Mouse (Mus musculus): ENCODE measurements around the gene Synpo2. TPM values are rescaled to one million over a fixed set of nuclear protein-coding genes. Genes with fewer than 3 reads are reported as not detected.

The Synpo2 gene
- polyA plus RNA-seq, 1 experiment, result 12.8 TPM

DNA sequence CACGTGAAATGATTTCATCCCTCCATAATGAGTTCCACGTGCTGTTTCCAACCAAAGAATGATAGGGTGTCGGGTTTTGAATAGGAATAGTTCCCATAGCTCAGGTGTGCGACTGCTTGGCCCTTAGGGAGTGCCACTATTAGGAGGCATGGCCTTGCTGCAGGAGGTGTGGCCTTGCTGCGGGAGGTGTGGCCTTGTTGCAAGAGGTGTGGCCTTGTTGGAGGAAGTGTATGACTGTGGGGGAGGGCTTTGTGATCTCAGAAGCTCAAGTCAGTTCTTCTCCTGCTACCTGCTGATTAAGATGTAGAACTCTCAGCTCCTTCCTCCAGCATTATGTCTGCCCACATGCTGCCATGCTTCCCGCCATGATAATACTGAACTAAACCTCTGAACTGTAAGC lies 17.3 kb downstream of the Synpo2 start:
- DNase-seq, result no peak
- 57% methylated on average over 6 of the region's 6 CpGs for WGBS
- TF ChIP-seq POLR2A (IDR thresholded peaks at IDR 0.05; ENCODE audit: borderline replicate concordance, extremely low read depth, low read depth, low read length) (no peak), CTCF (IDR thresholded peaks at IDR 0.05; ENCODE audit: insufficient read depth, low read length) (no peak)
- H3K4me1 ChIP-seq (ENCODE audit: control insufficient read depth, insufficient read depth, low read length), result no peaks in the 10 kb centered on the region
- H3K4me3 ChIP-seq (replicated peaks; ENCODE audit: extremely low read depth, low read depth, low read length), result no peak overlapping the region

DNA sequence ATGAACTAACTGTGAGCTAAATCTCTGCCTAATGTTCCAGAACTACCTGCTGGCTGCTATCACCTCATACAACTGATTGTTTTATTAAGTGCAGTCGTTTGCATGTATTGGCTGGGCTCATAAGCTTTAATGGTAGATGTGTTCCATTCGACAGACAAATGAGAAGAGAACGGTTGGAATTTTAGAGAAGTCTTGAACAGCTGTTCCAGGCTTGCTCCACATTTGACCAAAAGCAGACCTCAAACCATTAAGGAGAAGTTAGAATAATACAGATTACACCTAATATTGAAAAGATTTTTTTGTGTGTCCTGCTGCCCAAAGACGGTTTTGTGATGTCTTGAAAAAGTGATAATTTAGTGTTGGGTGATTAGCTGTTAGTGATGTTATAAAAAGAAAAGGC lies 27.1 kb downstream of the Synpo2 start:
- no peak for DNase-seq
- Histone ChIP-seq H3K4me3 (replicated peaks; ENCODE audit: extremely low read depth, low read depth, low read length) (no peak overlapping the region), H3K4me1 (ENCODE audit: control insufficient read depth, insufficient read depth, low read length) (no peaks in the 10 kb centered on the region)
- TF ChIP-seq POLR2A (IDR thresholded peaks at IDR 0.05; ENCODE audit: borderline replicate concordance, extremely low read depth, low read depth, low read length) (no peak), CTCF (IDR thresholded peaks at IDR 0.05; ENCODE audit: insufficient read depth, low read length) (no peak)
- 60% methylated on average over 4 of the region's 4 CpGs for WGBS

DNA sequence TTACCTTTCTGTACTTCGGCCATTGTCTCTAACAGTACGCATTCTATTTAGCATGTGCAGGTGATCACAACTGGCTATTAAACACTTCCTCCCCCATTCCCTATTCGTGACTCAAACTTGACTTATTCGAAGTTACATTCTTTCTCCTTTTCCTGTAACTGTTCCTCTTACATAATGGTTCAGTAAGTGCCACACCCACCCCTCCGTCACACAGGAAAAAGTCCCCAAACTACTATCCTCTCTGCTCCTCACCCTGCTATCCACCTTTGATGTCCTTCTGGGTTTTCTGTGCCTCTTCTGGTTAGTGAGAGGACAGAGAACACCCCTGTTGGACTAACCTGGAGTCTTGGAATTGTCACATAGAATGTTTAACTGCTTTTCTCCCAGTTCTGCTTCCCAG lies 28.6 kb downstream of the Synpo2 start:
- DNase-seq, result no peak
- no peak overlapping the region for H3K4me3 ChIP-seq (replicated peaks; ENCODE audit: extremely low read depth, low read depth, low read length)
- TF ChIP-seq CTCF (IDR thresholded peaks at IDR 0.05; ENCODE audit: insufficient read depth, low read length) (no peak), POLR2A (IDR thresholded peaks at IDR 0.05; ENCODE audit: borderline replicate concordance, extremely low read depth, low read depth, low read length) (no peak)
- WGBS, result 42% methylated on average over 5 of the region's 5 CpGs
- no peaks in the 10 kb centered on the region for H3K4me1 ChIP-seq (ENCODE audit: control insufficient read depth, insufficient read depth, low read length)

DNA sequence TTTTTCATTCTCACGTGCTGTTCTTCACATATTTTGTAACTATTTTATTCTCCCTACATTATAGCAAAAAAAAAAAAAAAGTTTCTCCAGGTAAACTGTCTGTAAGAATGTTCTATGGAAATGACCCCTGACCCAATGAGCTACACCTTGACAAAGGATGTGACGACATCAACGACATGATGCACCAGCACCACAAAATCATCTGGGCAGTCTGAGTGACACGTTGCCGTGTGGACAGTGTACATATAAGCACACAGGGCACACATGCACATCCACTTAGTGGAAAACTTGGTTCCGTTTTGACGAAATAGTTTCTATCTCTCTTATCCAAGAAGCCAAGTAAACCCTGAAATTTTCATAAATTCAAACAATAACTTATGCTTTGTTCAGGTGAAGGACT lies 30.5 kb downstream of the Synpo2 start:
- DNase-seq, result no peak
- TF ChIP-seq CTCF (IDR thresholded peaks at IDR 0.05; ENCODE audit: insufficient read depth, low read length) (no peak), POLR2A (IDR thresholded peaks at IDR 0.05; ENCODE audit: borderline replicate concordance, extremely low read depth, low read depth, low read length) (no peak)
- no peak overlapping the region for H3K4me3 ChIP-seq (replicated peaks; ENCODE audit: extremely low read depth, low read depth, low read length)
- 70% methylated on average over 7 of the region's 7 CpGs for WGBS
- H3K4me1 ChIP-seq (ENCODE audit: control insufficient read depth, insufficient read depth, low read length), result no peaks in the 10 kb centered on the region

DNA sequence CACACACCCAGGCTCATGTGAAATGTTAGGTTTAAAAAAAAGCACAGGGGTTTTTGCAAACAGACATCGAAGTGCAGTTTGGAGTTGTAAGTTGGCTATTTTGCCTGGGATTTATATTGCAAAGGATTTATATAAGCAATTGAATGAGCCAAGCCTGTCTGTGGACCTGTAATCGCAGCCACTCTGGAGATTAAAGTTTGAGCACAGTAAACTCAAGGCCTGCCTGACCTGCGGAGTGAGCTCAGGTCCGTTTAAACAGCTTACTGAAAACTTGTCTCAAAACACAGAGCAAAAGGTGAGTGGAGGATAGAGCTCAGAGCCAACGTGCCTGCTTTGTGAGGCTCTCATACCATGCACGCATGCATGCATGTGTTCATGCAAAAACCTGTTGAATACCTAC lies 30.9 kb downstream of the Synpo2 start:
- WGBS, result 38% methylated on average over 6 of the region's 6 CpGs
- no peak for DNase-seq
- H3K4me3 ChIP-seq (replicated peaks; ENCODE audit: extremely low read depth, low read depth, low read length), result no peak overlapping the region
- H3K4me1 ChIP-seq (ENCODE audit: control insufficient read depth, insufficient read depth, low read length), result no peaks in the 10 kb centered on the region
- TF ChIP-seq POLR2A (IDR thresholded peaks at IDR 0.05; ENCODE audit: borderline replicate concordance, extremely low read depth, low read depth, low read length), result no peak
- TF ChIP-seq CTCF (IDR thresholded peaks at IDR 0.05; ENCODE audit: insufficient read depth, low read length), result no peak

DNA sequence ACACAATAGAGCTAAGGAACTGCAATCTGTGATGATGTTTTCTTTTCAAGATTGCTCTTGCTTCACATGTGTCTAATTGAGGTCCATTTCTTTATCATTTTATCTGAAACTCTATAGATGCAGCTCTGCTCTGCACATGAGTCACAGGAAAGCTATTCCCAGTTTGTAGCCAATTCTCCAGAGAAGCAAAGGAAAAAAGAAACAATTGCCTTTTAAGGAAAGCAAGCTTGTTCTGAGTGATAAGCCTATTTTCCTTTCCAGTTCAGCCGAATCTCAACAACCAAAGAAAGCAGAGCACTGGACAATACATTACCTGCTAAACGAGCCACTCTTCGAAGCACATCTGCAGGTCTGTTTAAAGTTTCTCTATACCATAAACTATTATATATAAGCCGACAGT lies 31.3 kb downstream of the Synpo2 start:
- H3K4me3 ChIP-seq (replicated peaks; ENCODE audit: extremely low read depth, low read depth, low read length), result no peak overlapping the region

DNA sequence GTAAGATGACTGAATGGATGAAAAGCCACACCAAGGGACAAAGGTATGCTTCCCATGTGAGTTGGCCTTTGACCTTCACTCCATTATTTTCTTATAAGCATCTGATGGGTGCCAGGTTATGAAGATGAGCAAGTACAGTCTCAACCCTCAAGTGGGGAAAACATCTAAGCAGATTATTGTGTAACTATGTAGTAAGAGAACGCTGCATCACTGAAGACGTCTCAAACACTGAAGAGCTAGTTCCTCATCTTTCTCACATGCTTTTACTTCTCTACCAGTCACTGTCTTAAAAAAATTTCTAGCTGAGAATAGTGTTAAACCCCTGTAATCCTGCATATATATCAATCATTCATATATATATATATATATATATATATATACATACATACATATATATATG lies 34.2 kb downstream of the Synpo2 start:
- WGBS, result 79% methylated on average over 2 of the region's 2 CpGs
- TF ChIP-seq CTCF (IDR thresholded peaks at IDR 0.05; ENCODE audit: insufficient read depth, low read length), result no peak
- TF ChIP-seq POLR2A (IDR thresholded peaks at IDR 0.05; ENCODE audit: borderline replicate concordance, extremely low read depth, low read depth, low read length), result no peak
- Histone ChIP-seq H3K4me3 (replicated peaks; ENCODE audit: extremely low read depth, low read depth, low read length) (no peak overlapping the region), H3K4me1 (ENCODE audit: control insufficient read depth, insufficient read depth, low read length) (no peaks in the 10 kb centered on the region)
- DNase-seq, result no peak

More for the DNA sequence above, 31.3 kb downstream of the Synpo2 start:
- TF ChIP-seq POLR2A (IDR thresholded peaks at IDR 0.05; ENCODE audit: borderline replicate concordance, extremely low read depth, low read depth, low read length) (no peak), CTCF (IDR thresholded peaks at IDR 0.05; ENCODE audit: insufficient read depth, low read length) (no peak)
- DNase-seq, result no peak
- H3K4me1 ChIP-seq (ENCODE audit: control insufficient read depth, insufficient read depth, low read length), result no peaks in the 10 kb centered on the region
- WGBS, result 14% methylated on average over 4 of the region's 4 CpGs

DNA sequence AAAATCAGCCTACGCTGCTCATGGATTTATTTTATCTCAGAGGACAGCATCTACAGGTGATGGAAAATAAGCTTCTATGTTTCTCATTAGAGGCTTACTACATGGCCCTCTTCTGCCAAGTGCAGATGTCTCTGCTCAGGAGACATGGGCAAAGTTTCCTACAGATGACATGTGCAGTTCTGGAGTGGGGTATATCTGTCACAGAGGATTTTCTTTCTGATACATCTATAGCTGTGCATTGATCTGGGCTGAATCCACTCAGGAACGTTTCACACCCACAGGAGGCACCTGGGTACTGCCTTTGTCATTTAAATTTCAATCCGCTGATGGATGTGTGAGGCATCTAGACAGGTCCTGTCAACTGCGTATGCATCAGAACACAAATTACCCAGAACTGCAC lies 42.2 kb downstream of the Synpo2 start:
- no peak overlapping the region for H3K4me3 ChIP-seq (replicated peaks; ENCODE audit: extremely low read depth, low read depth, low read length)
- no peaks in the 10 kb centered on the region for H3K4me1 ChIP-seq (ENCODE audit: control insufficient read depth, insufficient read depth, low read length)
- no peak for TF ChIP-seq POLR2A (IDR thresholded peaks at IDR 0.05; ENCODE audit: borderline replicate concordance, extremely low read depth, low read depth, low read length)
- no peak for TF ChIP-seq CTCF (IDR thresholded peaks at IDR 0.05; ENCODE audit: insufficient read depth, low read length)
- no peak for DNase-seq
- 84% methylated on average over 4 of the region's 4 CpGs for WGBS

DNA sequence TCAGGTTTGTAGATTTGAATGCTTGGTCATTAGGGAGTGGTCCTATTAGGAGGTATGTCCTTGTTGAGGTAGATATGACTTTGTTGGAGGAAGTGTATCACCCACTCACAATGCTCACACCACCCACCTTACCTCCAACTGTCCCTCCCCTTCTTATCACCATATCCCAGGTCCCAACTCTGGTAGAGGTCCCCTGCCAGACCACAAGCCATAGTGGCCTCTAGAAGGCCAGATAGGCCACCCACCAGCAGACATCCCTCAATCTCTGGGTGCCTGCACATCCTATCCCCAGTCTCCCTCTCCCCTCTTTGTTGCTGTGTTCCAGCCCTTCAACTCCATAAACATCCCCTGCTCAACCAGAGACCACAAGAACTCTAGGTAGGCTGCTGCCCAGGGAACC lies 44.3 kb downstream of the Synpo2 start:
- H3K4me1 ChIP-seq (ENCODE audit: control insufficient read depth, insufficient read depth, low read length), result no peaks in the 10 kb centered on the region
- TF ChIP-seq POLR2A (IDR thresholded peaks at IDR 0.05; ENCODE audit: borderline replicate concordance, extremely low read depth, low read depth, low read length) (no peak), CTCF (IDR thresholded peaks at IDR 0.05; ENCODE audit: insufficient read depth, low read length) (no peak)
- DNase-seq, result no peak
- no peak overlapping the region for H3K4me3 ChIP-seq (replicated peaks; ENCODE audit: extremely low read depth, low read depth, low read length)

DNA sequence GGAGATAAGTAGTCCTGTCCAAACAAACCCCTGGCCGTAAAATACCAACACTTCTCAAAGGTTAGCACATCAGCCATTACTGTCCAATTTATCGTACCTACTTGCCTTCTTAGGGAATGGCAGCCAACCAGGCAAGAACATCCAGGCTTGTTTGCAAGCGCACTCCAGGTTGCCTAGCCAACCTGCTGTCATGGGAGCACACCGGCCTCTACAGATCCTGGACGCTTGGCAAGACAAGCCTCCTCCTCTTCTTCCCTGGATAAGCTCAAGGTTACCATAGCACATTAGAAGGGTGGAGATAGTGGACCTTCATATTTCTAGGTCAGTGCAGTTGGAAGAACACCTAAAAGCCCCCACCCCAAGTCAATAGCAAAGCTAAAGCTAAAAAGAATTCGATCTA lies 45.6 kb downstream of the Synpo2 start:
- TF ChIP-seq CTCF (IDR thresholded peaks at IDR 0.05; ENCODE audit: insufficient read depth, low read length) (no peak), POLR2A (IDR thresholded peaks at IDR 0.05; ENCODE audit: borderline replicate concordance, extremely low read depth, low read depth, low read length) (no peak)
- DNase-seq, result no peak
- 63% methylated on average over 6 of the region's 6 CpGs for WGBS
- Histone ChIP-seq H3K4me3 (replicated peaks; ENCODE audit: extremely low read depth, low read depth, low read length) (no peak overlapping the region), H3K4me1 (ENCODE audit: control insufficient read depth, insufficient read depth, low read length) (no peaks in the 10 kb centered on the region)

DNA sequence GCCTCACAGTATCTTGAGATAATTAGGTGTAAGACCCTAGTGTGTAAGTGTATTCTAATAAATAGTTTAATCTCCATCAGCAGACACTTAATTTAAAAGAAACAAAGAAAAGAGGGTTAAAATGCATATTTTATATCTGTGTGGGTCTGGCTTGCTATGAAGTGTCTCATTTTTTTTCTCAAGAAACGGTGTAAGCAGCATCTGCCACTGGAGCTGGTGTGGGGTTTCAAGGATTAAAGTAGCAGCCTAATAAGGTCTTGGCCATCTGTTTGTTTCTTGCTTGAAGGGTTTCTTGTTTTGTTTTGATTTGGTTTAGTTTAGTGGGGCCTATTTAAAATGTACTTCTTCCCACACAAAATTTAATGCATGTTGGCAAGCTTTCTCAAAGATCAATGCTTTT lies 46.1 kb downstream of the Synpo2 start:
- no peak overlapping the region for H3K4me3 ChIP-seq (replicated peaks; ENCODE audit: extremely low read depth, low read depth, low read length)
- DNase-seq, result no peak
- TF ChIP-seq CTCF (IDR thresholded peaks at IDR 0.05; ENCODE audit: insufficient read depth, low read length) (no peak), POLR2A (IDR thresholded peaks at IDR 0.05; ENCODE audit: borderline replicate concordance, extremely low read depth, low read depth, low read length) (no peak)
- 60% methylated on average over 1 of the region's 1 CpGs for WGBS
- H3K4me1 ChIP-seq (ENCODE audit: control insufficient read depth, insufficient read depth, low read length), result no peaks in the 10 kb centered on the region
